Mouse (Mus musculus): ENCODE measurements around the gene Kcng3.
A peak's percentile ranks its signal among the peaks of the same experiment; 100 is the strongest.

GRCm38 (mm10) chr17:83588663-83589341, 42.9 kb downstream of the Kcng3 start:
- TF ChIP-seq CTCF (IDR thresholded peaks at IDR 0.05; ENCODE audit: low read depth): peak; percentile 54
- TF ChIP-seq EP300 (IDR thresholded peaks at IDR 0.05; ENCODE audit: low read depth): no peak

All from liver, postnatal 0 days (tissue).